Mouse (Mus musculus): Measurements from ENCODE around the gene Stx16.

The Stx16 gene

DNA sequence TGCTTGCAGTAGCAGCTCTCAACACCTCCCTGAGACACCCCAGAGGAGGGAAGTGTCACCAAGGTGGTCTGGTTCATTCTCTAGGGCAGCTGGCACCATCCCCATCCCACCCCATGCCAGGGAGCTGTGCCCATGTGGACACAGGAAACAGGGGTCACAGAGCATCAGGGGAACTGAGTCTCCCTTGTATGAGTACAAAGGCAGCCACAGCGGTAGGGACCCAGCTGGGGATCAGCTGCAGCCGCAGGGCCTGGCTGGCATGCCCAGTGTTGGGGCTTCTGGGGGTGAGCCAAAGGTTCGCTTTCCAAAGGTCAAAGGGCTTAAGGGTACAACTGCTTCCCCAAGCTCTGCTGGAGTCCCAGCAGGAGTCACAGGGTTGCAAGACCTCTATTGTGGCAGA lies 47.6 kb downstream of the Stx16 start:
- DNase-seq (ENCODE audit: extremely low read depth, low read depth), result no peak

DNA sequence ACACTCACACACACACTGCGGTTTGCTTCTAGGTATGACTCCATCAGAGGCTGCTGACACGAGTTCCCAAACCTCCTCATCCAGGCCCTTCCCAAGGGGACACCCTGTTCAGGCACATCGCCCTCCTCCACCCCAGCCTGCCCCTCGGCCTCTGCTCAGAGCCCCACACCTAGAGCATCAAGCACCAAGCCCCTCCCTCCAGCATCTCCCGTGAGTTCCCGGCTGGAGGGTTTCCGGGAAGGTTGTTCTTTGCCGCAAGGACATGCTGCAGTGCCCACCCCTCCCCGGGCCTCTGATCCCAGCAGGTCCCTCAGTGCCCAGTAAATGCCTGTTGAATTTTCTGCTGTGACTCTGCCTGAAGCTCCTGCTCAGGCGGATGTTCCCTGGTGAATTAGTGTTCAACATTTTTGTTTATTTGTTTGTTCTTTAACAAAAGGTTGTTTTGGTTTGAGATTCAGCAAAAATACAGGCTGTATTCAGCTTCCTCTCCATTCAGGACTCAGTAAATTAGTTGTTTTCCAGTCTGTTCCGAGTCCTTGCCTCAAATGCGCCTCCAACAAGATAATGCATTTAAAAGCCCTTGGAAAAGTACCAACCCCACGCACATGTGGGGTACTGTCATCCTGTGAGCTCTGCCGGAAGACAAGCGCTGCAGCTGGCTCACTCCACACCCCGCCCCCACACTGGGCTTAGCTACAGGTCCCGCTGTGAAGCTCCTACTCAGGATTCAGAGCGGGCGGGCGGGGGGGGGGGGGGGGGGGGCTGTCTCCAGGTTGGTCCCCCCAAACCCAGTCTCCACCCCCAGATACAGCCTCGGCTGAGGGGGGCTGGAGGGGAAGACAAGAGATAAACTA lies 50.6 kb downstream of the Stx16 start:
- no peak for DNase-seq (ENCODE audit: extremely low read depth, low read depth)

DNA sequence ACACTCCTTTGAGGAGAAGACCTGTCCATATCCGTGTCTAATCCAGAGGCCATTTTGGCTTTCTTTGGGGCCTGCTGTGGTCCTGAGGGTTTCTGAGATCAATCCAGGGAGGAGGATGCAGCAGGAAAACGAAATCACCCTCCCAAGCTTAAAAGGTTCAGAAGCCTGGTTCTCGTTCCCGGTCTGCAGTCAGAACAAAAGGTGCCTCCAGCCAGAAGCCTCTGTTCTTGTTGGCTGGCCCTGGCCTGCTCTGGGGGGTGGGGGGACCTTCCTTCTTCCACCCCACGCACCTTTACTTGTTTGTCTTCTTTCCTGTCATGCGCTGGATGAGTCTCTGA lies 51.2 kb downstream of the Stx16 start:
- DNase-seq (ENCODE audit: extremely low read depth, low read depth), result no peak

DNA sequence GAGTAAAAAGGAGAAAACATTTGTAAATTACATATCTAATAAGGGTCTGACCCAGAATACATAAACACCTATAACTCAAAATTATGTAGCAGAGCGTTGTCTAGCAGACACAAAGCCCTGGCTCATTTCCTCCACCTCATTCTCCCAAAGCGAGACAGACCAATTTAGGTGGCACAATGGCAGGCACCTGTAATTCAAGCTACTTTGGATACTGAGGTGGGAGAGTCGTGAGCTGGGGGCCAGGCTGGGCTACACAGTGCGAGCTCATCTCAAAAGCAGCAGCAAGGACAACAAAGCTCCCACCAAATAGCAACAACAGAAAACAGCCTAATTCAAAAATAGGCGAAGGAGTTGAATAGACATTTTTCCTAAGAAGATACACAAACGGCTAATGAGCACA lies 52.8 kb downstream of the Stx16 start:
- no peak for DNase-seq (ENCODE audit: extremely low read depth, low read depth)

DNA sequence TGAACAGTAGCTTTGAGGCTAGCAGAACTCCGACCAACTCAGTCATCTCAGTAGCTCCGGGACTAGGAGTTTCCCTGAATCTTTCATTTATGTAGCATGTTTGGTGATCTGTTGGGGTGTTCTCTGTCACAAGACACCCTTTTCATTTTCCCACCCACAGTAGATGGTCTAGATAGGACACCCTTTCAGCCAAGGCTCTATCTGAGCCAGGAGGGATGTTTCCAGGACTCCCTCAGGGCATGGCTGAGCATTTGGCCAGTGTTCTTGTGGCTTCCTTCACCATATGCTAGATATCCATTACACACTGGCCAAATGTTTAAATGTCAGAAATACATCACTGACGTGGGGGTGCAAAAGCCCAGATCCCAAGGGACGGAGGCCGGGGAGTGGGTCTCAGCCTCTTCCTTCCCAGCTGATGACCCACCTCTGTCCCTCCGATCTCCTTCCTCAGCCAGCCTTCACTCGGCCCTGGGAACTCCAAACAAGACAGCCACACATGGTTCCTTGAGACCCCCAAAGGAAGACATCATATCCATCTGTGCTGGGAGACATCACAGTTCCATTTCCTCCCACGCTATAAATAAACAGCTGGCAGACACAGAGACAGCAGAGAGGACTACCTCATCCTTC lies 54.5 kb downstream of the Stx16 start:
- DNase-seq (ENCODE audit: extremely low read depth, low read depth), result no peak

DNA sequence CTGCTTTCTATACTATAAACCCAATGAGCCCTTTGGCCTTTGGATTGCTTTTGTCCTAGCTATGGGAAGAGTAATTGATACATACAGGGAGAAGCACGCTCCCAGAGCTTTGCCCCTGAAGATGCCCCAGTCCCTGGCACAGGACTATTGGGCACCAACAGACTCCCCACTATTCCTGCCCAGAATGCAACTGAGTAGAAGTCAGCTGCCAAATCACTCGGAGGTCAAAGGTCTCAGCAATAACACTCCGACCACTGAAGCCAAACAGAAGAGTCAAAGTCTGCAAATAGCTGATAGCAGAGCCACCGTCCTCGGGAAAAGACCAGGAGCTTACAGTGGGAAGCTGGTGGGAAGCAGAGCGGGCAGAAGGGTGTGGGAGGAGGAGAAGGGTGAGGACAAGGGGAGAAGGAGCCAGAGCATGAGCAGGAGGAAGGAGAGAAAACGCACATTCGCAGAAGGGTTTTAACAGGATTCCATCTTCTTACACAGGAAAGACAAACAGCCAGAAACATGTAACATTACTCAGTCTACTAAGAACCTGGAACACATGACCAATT lies 56.4 kb downstream of the Stx16 start:
- no peak for DNase-seq (ENCODE audit: extremely low read depth, low read depth)
